Mouse (Mus musculus) spleen, adult 2 months (tissue): ENCODE results near the gene Il18r1. TPM values are rescaled to one million over a fixed set of nuclear protein-coding genes. Genes with fewer than 3 reads are reported as not detected.

Experiments used
- DNase-seq, 2 experiments: peaks; one replicate each; pipeline versions ENCODE4 v3.0.0 to v3.0.0-alpha.2; 2012 to 2021; ENCODE audit warnings: low spot score in 2 of 2, low read depth in 1 of 2
- H3K27ac ChIP-seq: fragments of 200-500 bp; 2 replicates; pipeline ENCODE4 v1.5.1; 2012; ENCODE audit warnings: low read length, inconsistent platforms; ENCODE audit not compliant: insufficient read depth
- H3K27me3 ChIP-seq: fragments of 200-500 bp; 2 replicates; pipeline ENCODE4 v1.6.1; 2012; ENCODE audit warnings: mild to moderate bottlenecking, moderate library complexity, low read length, inconsistent platforms; ENCODE audit not compliant: control insufficient read depth, insufficient read depth
- H3K36me3 ChIP-seq: fragments of 200-500 bp; 2 replicates; pipeline ENCODE4 v1.6.1; 2012; ENCODE audit warnings: mild to moderate bottlenecking, low read length, inconsistent platforms; ENCODE audit not compliant: control insufficient read depth, insufficient read depth
- H3K4me1 ChIP-seq: fragments of 200-500 bp; 2 replicates; pipeline ENCODE4 v1.6.1; 2011; ENCODE audit warnings: inconsistent platforms; ENCODE audit not compliant: control insufficient read depth, insufficient read depth, insufficient read length
- H3K4me3 ChIP-seq: fragments of 200-500 bp; 2 replicates; pipeline ENCODE4 v1.5.1; 2011; ENCODE audit warnings: mild to moderate bottlenecking, inconsistent platforms; ENCODE audit not compliant: insufficient read depth, insufficient read length; ENCODE audit errors: extremely low read depth
- CTCF ChIP-seq: fragments of 200-500 bp; IDR thresholded peaks from 2 replicates; pipeline ENCODE4 v1.5.1; 2011; ENCODE audit warnings: mild to moderate bottlenecking, inconsistent platforms; ENCODE audit not compliant: insufficient read depth, insufficient read length, insufficient replicate concordance; ENCODE audit errors: extremely low read depth
- POLR2A ChIP-seq: fragments of 200-500 bp; IDR thresholded peaks from 2 replicates; pipeline ENCODE4 v1.6.1; 2011; ENCODE audit warnings: low read depth, low read length, inconsistent platforms
- WGBS: fragments of 180-500 bp; shearing (Covaris S2); methylation state at CpG from one replicate; pipeline ENCODE4 v1.1.7; 2018; 5-methylcytosine and 5-hydroxymethylcytosine counted together
- polyA plus RNA-seq: library from polyadenylated mRNA; depleted of rRNA; stranded (reverse); fragments of >200 nt; gene quantifications from 2 replicates; pipeline ENCODE4 v1.2.3, GENCODE M21; 2012

Gene Il18r1
- polyA plus RNA-seq, 1 experiment: 2.3 TPM

- no peak for DNase-seq
- no peak for TF ChIP-seq POLR2A
- 42% methylated on average over 4 of the region's 4 CpGs for WGBS
- Histone ChIP-seq H3K27me3 (no peaks in the 10 kb centered on the region), H3K27ac (peak overlapping the region; percentile 53; the same call in 1 of the 2 replicates), H3K36me3 (no peaks in the 10 kb centered on the region), H3K4me1 (peaks cover 16% of the 10 kb centered on the region; the same call in 1 of the 2 replicates), H3K4me3 (no peak overlapping the region)
These were observed 11.4 kb downstream of the Il18r1 start for GRCm38 (mm10) chr1:40476756-40477155.

DNA sequence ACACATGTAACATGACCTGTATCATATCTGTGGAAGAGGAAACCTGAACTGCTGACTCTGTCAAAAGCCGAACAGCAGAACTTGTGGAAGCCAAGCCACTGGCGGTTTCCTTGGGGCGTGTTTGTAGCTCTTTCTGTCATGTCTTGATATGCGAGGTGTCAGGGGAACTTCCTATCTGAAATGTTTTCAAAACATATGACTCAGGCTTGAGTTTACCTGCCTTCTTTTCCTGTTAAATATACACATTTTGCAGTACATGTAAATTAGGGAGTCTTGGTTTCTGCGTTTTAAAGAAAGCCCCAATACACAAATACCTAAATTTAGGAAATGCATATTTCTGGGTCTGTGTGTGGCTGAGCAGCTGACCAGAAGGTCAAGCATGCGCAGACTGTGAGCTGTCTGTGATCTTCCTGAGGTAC lies 14.2 kb downstream of the Il18r1 start:
- no peak for TF ChIP-seq POLR2A
- no peak for TF ChIP-seq CTCF
- no peaks in the 10 kb centered on the region for H3K36me3 ChIP-seq
- peak overlapping the region; percentile 57; the same call in 1 of the 2 replicates for H3K27ac ChIP-seq
- H3K27me3 ChIP-seq: no peaks in the 10 kb centered on the region
- peak; percentile 25 to 48 for DNase-seq
- WGBS: 17% methylated on average over 6 of the region's 6 CpGs
- H3K4me3 ChIP-seq: no peak overlapping the region
- peaks cover 14% of the 10 kb centered on the region; the same call in 1 of the 2 replicates for H3K4me1 ChIP-seq

GRCm38 (mm10) chr1:40494594-40494993 lies 29.2 kb downstream of the Il18r1 start:
- Histone ChIP-seq H3K4me3 (no peak overlapping the region), H3K36me3 (no peaks in the 10 kb centered on the region), H3K4me1 (no peaks in the 10 kb centered on the region), H3K27ac (no peak overlapping the region), H3K27me3 (no peaks in the 10 kb centered on the region)
- TF ChIP-seq POLR2A: no peak
- TF ChIP-seq CTCF: no peak
- 83% methylated on average over 4 of the region's 4 CpGs for WGBS
- no peak for DNase-seq

DNA sequence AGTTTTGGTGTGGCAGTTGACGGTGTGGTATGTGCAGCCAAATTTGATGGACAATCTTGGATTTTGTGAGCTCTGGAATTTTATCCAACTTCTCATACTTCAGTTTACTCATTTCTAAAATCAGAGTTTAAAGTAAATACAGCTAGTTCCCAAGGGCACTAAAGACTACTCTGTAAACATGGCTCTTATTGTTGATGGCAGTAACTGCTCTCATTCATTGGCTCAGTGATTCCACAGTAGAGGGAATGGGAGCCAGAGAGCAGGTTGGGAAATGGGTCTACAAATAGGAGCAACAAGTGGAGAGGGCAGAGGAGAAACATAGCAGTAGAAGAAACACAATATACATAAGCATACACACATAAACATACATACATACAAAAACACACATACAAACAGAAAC lies 34.4 kb downstream of the Il18r1 start:
- Histone ChIP-seq H3K36me3 (no peaks in the 10 kb centered on the region), H3K4me3 (no peak overlapping the region), H3K27ac (no peak overlapping the region), H3K4me1 (no peaks in the 10 kb centered on the region), H3K27me3 (no peaks in the 10 kb centered on the region)
- WGBS: 93% methylated on average over 1 of the region's 1 CpGs
- no peak for TF ChIP-seq POLR2A
- TF ChIP-seq CTCF: no peak
- no peak for DNase-seq

DNA sequence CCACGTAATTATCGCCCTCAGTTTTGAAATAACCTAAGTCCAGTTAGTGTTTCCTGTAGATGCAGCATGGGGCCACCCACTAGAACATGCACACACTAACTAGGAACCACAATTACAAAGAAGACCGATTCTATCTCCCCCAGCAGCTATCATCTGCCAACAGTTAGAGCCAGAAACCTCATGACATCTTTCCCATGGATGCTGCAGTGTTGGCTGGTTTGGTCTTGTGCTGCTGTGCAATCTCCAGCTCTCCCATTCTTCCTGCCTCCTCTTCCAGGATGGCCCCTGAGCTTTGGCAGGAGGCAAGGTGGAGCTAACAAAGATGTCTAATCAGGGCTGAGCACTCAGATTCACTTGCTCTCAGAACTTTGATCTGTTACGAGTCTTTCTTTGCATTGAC lies 35.8 kb downstream of the Il18r1 start:
- H3K4me1 ChIP-seq: no peaks in the 10 kb centered on the region

DNA sequence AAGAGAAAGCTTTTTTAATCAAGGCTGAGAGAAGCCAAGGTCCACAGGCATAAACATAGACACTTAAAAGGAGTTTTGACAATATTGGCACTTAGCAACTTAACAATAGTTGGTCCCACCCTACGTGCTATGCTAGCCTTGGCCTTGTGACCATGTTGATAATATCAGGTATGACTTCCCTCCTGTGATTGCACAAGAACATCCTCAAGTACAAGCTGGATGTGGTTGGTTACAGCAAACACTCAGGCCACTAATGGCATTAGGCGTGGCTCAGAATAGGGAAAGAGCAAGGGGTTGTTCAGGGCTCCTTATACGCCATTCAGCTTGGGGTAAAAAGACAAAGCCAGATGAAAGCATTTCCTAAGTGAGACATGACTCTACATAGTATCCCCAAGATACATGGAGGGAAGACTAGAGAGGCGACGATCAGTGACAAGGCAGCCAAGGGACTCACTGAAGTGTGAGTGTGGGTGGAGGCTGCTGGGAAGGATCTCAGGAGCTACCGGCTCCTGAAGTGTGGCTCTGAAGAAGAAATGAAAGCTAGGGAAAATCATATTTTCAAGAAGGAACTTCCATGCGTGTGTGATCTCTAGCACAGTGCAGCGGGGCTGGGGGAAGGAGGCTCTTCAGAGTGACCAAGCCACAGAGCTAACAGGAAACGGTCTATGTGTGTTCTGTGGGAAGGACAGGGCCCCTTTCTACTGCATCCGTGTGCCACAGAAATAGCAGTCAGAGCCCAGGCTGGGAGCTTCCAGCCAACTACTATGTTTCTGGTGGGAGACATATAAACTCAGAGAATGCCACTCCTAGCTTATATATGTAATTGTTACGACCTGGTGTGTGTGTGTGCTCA lies 36.4 kb downstream of the Il18r1 start:
- H3K4me3 ChIP-seq: no peak overlapping the region

More for the DNA sequence above, 35.8 kb downstream of the Il18r1 start:
- Histone ChIP-seq H3K27ac (no peak overlapping the region), H3K27me3 (no peaks in the 10 kb centered on the region), H3K4me3 (no peak overlapping the region), H3K36me3 (no peaks in the 10 kb centered on the region)
- no peak for DNase-seq
- TF ChIP-seq CTCF: no peak
- no peak for TF ChIP-seq POLR2A
- 60% methylated on average over 4 of the region's 4 CpGs for WGBS

DNA sequence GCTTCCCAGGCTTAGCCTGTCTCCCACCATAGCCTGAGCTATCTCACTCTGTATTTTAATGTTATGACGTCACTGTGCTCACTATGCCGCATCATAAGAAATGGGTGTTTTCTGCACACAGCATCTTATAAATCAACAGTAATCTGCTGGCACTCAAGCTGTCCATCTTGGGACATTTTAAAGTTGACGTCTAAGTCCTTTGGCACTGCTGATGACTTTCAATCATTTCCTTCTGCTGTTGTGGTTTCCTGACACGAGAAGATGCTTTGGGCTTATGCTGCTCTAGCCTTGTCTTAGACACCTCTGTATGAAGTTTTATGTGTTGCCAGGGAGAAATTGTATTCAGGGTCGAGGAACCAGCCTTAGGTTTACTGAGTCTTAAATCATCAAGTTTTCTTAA lies 39.2 kb downstream of the Il18r1 start:
- no peak for DNase-seq
- Histone ChIP-seq H3K4me1 (no peaks in the 10 kb centered on the region), H3K36me3 (no peaks in the 10 kb centered on the region), H3K27me3 (no peaks in the 10 kb centered on the region), H3K27ac (no peak overlapping the region), H3K4me3 (no peak overlapping the region)
- 22% methylated on average over 5 of the region's 5 CpGs for WGBS
- TF ChIP-seq POLR2A (no peak), CTCF (no peak)

More for the DNA sequence above, 36.4 kb downstream of the Il18r1 start:
- Histone ChIP-seq H3K27me3 (no peaks in the 10 kb centered on the region), H3K4me1 (no peaks in the 10 kb centered on the region), H3K27ac (no peak overlapping the region), H3K36me3 (no peaks in the 10 kb centered on the region)
- WGBS: 35% methylated on average over 11 of the region's 11 CpGs
- DNase-seq: no peak
- TF ChIP-seq CTCF: no peak
- TF ChIP-seq POLR2A: no peak
